Mouse (Mus musculus) testis, adult 10 weeks (tissue): Measurements from ENCODE around the gene Ranbp17. TPM values are rescaled to one million over a fixed set of nuclear protein-coding genes. Genes with fewer than 3 reads are reported as not detected.

Experiments used
- polyA plus RNA-seq: library from polyadenylated mRNA; stranded (reverse); fragments of 350-450 nt; fragmentation: Illumina TruSeq; extraction: RNeasy Lipid Tissue Mini Kit (QIAGEN cat#74804); gene quantifications from one replicate; pipeline ENCODE4 v1.2.3, GENCODE M21; 2014; ENCODE audit warnings: low read depth, low replicate concordance

Gene Ranbp17
- polyA plus RNA-seq: 179 TPM

GRCm38 (mm10) chr11:33513376-33513991 lies at the start of gene Ranbp17:
Ranbp17 (minus strand) TSS chr11:33513746.

GRCm38 (mm10) chr11:33276637-33277036 lies 236.9 kb downstream of the Ranbp17 start, which contains the start of gene Gm12117:
Gm12117 (minus strand) TSS chr11:33276737.

GRCm38 (mm10) chr11:33203383-33204328 lies 309.9 kb downstream of the Ranbp17 start, which contains the start of gene Tlx3:
Tlx3 (minus strand) TSS chr11:33203589.

GRCm38 (mm10) chr11:33162998-33163506 lies 350.5 kb downstream of the Ranbp17 start, which contains the start of gene Npm1:
Npm1 (minus strand) TSS chr11:33163206.

Other genes with a start within 250 kb of the Ranbp17 start
- not detected for gene Gm12117, start 237.0 kb downstream of the Ranbp17 start, polyA plus RNA-seq
- 0.14 TPM for gene Gabrp, start 65.2 kb upstream of the Ranbp17 start, polyA plus RNA-seq
- gene D130052B06Rik, start 85.6 kb upstream of the Ranbp17 start, polyA plus RNA-seq: not detected